Mouse (Mus musculus) heart, adult 2 months (tissue): ENCODE data around the gene Itgb8. TPM values are rescaled to one million over a fixed set of nuclear protein-coding genes. Genes with fewer than 3 reads are reported as not detected.

Source experiments
- DNase-seq, 2 experiments: peaks; one replicate each; pipeline ENCODE4 v3.0.0; 2021
- H3K27ac ChIP-seq: fragments of 200-600 bp; 2 replicates; pipeline ENCODE4 v1.8.1; 2022
- H3K27me3 ChIP-seq: fragments of 200-500 bp; 2 replicates; pipeline ENCODE4 v1.6.1; 2012; ENCODE audit warnings: mild to moderate bottlenecking, low read length, inconsistent platforms, mixed read lengths; ENCODE audit not compliant: control insufficient read depth, insufficient read depth
- H3K36me3 ChIP-seq: fragments of 200-500 bp; 2 replicates; pipeline ENCODE4 v1.6.1; 2012; ENCODE audit warnings: low read length, inconsistent platforms; ENCODE audit not compliant: control insufficient read depth, insufficient read depth
- H3K4me1 ChIP-seq: fragments of 200-500 bp; 2 replicates; pipeline ENCODE4 v1.6.1; 2011; ENCODE audit warnings: low read length; ENCODE audit not compliant: control insufficient read depth, insufficient read depth
- H3K4me3 ChIP-seq: fragments of 200-600 bp; 2 replicates; pipeline ENCODE4 v1.8.1; 2022
- H3K79me2 ChIP-seq: fragments of 200-500 bp; replicated peaks from 2 replicates; pipeline ENCODE4 v1.6.1; 2012; ENCODE audit warnings: mild to moderate bottlenecking, inconsistent platforms, low read length, moderate library complexity, mixed read lengths; ENCODE audit not compliant: control insufficient read depth, insufficient read depth
- H3K9ac ChIP-seq: fragments of 200-500 bp; 2 replicates; pipeline ENCODE4 v1.6.1; 2012; ENCODE audit warnings: low read depth, mild to moderate bottlenecking, control low read depth, inconsistent platforms, low read length, mixed read lengths
- CTCF ChIP-seq: fragments of 200-600 bp; IDR thresholded peaks from 2 replicates; pipeline ENCODE4 v1.8.1; 2022; ENCODE audit warnings: antibody characterized with exemption, mild to moderate bottlenecking, moderate library complexity
- EP300 ChIP-seq: fragments of 200-500 bp; IDR thresholded peaks from 2 replicates; pipeline ENCODE4 v1.6.1; 2011; ENCODE audit warnings: low read depth, low read length, control low read depth; ENCODE audit not compliant: insufficient read depth
- POLR2A ChIP-seq: fragments of 200-500 bp; IDR thresholded peaks from 2 replicates; pipeline ENCODE4 v1.6.1; 2011; ENCODE audit warnings: mild to moderate bottlenecking, low read depth, low read length, control low read depth; ENCODE audit not compliant: insufficient read depth
- WGBS: fragments of 180-500 bp; shearing (Covaris S2); methylation state at CpG from one replicate; pipeline ENCODE4 v1.1.7; 2018; 5-methylcytosine and 5-hydroxymethylcytosine counted together
- intact Hi-C: fragments of 180-260 bp; cut with DNase I; formaldehyde crosslinking; loops from one replicate; pipeline ENCODE4 v1.15.1; 2025
- long read RNA-seq: library from polyadenylated mRNA; stranded (forward); transcript quantifications from one replicate; pipeline ENCODE4 v2.0.0, GENCODE M21; 2021
- polyA plus RNA-seq: library from polyadenylated mRNA; depleted of rRNA; stranded (reverse); fragments of >200 nt; gene quantifications from 2 replicates; pipeline ENCODE4 v1.2.3, GENCODE M21; 2012; rRNA removed
- total RNA-seq, 2 experiments: library from RNA; stranded (reverse); gene quantifications; 2 replicates each; pipeline ENCODE4 v1.2.3; 2021

The Itgb8 gene
- total RNA-seq (1 to 10 TPM; 1.0 to 1.4 TPM), polyA plus RNA-seq (0.51 and 0.88 TPM in 2 replicates)
- long read RNA-seq: 0 reads

- TF ChIP-seq CTCF (no peak), POLR2A (peak; percentile 29; the same call in 1 of the 2 replicates), EP300 (no peak)
- H3K4me3 ChIP-seq: peak within 1 kb of the TSS; percentile 46
- intact Hi-C loops: loop anchor here (5.0 kb wide), 1 partner anchor 207 kb away; no protein-coding TSS in a partner anchor
- no peaks in the 10 kb centered on the region; the same call in 1 of the 2 replicates for H3K4me1 ChIP-seq
- H3K36me3 ChIP-seq: no peaks in the 10 kb centered on the region
- H3K27me3 ChIP-seq: no peaks in the 10 kb centered on the region
- 6% methylated on average over 29 of the region's 29 CpGs for WGBS
- peak within 1 kb of the TSS; percentile 65 for H3K27ac ChIP-seq
- peak in 1 of 2 experiments; percentile 82 for DNase-seq
- no peaks in the 10 kb centered on the region for H3K79me2 ChIP-seq
- H3K9ac ChIP-seq: peak within 1 kb of the TSS; percentile 55
Observed at GRCm38 (mm10) chr12:119238696-119239415, at the start of gene Itgb8. Gene Itgb8 (minus strand): TSS chr12:119238802.

- no peak overlapping the region for H3K4me3 ChIP-seq
- DNase-seq: no peak
- intact Hi-C loops: no loop called here
- no peaks in the 10 kb centered on the region for H3K36me3 ChIP-seq
- H3K9ac ChIP-seq: no peak overlapping the region
- TF ChIP-seq POLR2A (no peak), CTCF (no peak), EP300 (no peak)
- H3K27ac ChIP-seq: no peak overlapping the region
- H3K27me3 ChIP-seq: no peaks in the 10 kb centered on the region
- WGBS: 78% methylated on average over 1 of the region's 1 CpGs
- H3K79me2 ChIP-seq: no peaks in the 10 kb centered on the region
- H3K4me1 ChIP-seq: no peaks in the 10 kb centered on the region
Observed at GRCm38 (mm10) chr12:119276282-119276681, 37.7 kb upstream of the Itgb8 start.

- Histone ChIP-seq H3K4me1 (no peaks in the 10 kb centered on the region), H3K27me3 (no peaks in the 10 kb centered on the region), H3K9ac (no peak overlapping the region), H3K36me3 (no peaks in the 10 kb centered on the region), H3K79me2 (no peaks in the 10 kb centered on the region), H3K4me3 (no peak overlapping the region), H3K27ac (no peak overlapping the region)
- TF ChIP-seq CTCF (no peak), EP300 (no peak), POLR2A (no peak)
- 41% methylated on average over 1 of the region's 1 CpGs for WGBS
- no peak for DNase-seq
- intact Hi-C loops: no loop called here
Observed at GRCm38 (mm10) chr12:119273605-119274004, 35.0 kb upstream of the Itgb8 start.

GRCm38 (mm10) chr12:119271964-119272363 lies 33.4 kb upstream of the Itgb8 start:
- no peaks in the 10 kb centered on the region for H3K27me3 ChIP-seq
- intact Hi-C loops: no loop called here

GRCm38 (mm10) chr12:119270036-119270435 lies 31.4 kb upstream of the Itgb8 start:
- intact Hi-C loops: no loop called here
- Histone ChIP-seq H3K79me2 (no peaks in the 10 kb centered on the region), H3K27me3 (no peaks in the 10 kb centered on the region), H3K4me3 (no peak overlapping the region), H3K4me1 (no peaks in the 10 kb centered on the region), H3K27ac (no peak overlapping the region), H3K36me3 (no peaks in the 10 kb centered on the region), H3K9ac (no peak overlapping the region)
- no peak for DNase-seq
- WGBS: 80% methylated on average over 2 of the region's 2 CpGs
- TF ChIP-seq EP300: no peak
- TF ChIP-seq CTCF: no peak
- TF ChIP-seq POLR2A: no peak

More at GRCm38 (mm10) chr12:119271964-119272363, 33.4 kb upstream of the Itgb8 start:
- H3K36me3 ChIP-seq: no peaks in the 10 kb centered on the region
- no peak for TF ChIP-seq EP300
- 0 out of 2 replicates have a peak, but pooled peaks have one; percentile 10 for TF ChIP-seq CTCF
- no peak overlapping the region for H3K4me3 ChIP-seq
- H3K27ac ChIP-seq: no peak overlapping the region
- no peaks in the 10 kb centered on the region for H3K79me2 ChIP-seq
- DNase-seq: no peak
- no peaks in the 10 kb centered on the region for H3K4me1 ChIP-seq
- H3K9ac ChIP-seq: no peak overlapping the region
- WGBS: 81% methylated on average over 1 of the region's 1 CpGs

- Histone ChIP-seq H3K79me2 (no peaks in the 10 kb centered on the region), H3K4me1 (no peaks in the 10 kb centered on the region), H3K4me3 (no peak overlapping the region), H3K36me3 (no peaks in the 10 kb centered on the region), H3K9ac (no peak overlapping the region), H3K27me3 (no peaks in the 10 kb centered on the region), H3K27ac (no peak overlapping the region)
- TF ChIP-seq EP300 (no peak), POLR2A (no peak), CTCF (no peak)
- 45% methylated on average over 1 of the region's 1 CpGs for WGBS
- intact Hi-C loops: no loop called here
- no peak for DNase-seq
Observed at GRCm38 (mm10) chr12:119268723-119269122, 30.1 kb upstream of the Itgb8 start.
